Mouse (Mus musculus): ENCODE measurements at regions not wholly inside any gene's neighbourhood (a gene's known extent, or its start where the extent isn't known, plus 50 kb on each side); places are given as distances from the start of the nearest gene placed in this dataset.

GRCm38 (mm10) chr14:76245063-76245396, 134.3 kb downstream of the Nufip1 start:
- DNase-seq = no peak

- no peak for DNase-seq
Measured at GRCm38 (mm10) chr14:76247664-76248063, 137.0 kb downstream of the Nufip1 start.

- no peak for DNase-seq
Measured at GRCm38 (mm10) chr14:76253850-76254249, 143.2 kb downstream of the Nufip1 start.

- DNase-seq = no peak
Measured at GRCm38 (mm10) chr14:76254565-76255501, 144.1 kb downstream of the Nufip1 start.

DNA sequence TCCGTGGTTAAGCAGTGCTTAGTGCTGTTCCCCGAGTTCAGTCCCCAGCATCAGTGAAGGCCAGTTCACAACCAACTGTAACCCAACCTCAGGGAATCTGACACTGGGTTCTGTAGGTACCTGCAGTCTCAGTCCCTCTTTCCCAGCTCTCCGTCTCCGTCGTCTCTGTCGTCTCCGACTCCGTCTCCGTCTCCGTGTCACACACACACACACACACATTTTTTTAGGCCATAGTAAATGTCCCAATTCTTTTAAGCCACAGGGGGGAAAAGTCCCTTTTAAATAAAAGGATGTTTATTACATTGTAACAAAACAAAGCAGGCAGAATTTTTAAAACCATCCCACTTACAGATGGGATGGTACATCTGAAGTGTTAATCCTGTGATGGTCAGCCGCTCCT, 145.3 kb downstream of the Nufip1 start:
- DNase-seq = no peak

GRCm38 (mm10) chr14:76258626-76259025, 147.9 kb downstream of the Nufip1 start:
- DNase-seq = no peak

DNA sequence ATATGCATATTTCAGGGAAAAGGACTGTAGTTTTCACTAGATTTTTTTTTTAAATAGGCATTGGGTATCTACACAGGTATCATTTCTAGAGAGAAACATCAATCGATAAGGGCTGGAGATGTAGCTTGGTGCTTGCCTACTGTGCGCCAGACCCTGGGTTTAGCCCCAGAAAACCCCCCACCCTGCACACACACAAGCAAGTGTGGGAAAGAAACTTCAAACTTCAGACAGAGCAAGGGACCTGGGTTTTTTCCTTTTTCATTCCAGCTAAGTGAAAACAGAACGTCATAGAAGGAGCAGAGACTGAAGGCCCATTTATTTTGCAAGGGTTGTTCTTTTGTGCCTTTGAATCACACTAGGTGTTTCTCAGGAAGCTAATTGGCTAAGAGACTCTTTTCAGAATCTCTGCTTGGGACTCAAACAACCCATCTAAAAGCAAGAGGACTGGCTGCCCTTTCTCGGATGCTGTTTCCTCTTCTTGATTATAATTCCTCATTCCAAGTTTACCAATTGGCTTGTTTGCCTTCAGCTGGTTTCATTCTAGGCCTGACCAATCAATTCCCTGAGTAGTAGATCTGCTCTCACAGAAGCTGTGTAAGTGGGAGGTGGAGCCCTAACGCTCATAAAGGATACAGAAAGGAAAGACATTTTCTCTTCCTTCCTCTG, 150.1 kb downstream of the Nufip1 start:
- DNase-seq = no peak

GRCm38 (mm10) chr14:76263682-76264081, 151.1 kb upstream of the Tsc22d1 start:
- DNase-seq = no peak

GRCm38 (mm10) chr14:76265819-76266218, 148.9 kb upstream of the Tsc22d1 start:
- no peak for DNase-seq

GRCm38 (mm10) chr14:76266249-76266648, 148.5 kb upstream of the Tsc22d1 start:
- DNase-seq = no peak

GRCm38 (mm10) chr14:76267091-76267490, 147.7 kb upstream of the Tsc22d1 start:
- no peak for DNase-seq

GRCm38 (mm10) chr14:76271190-76271589, 143.6 kb upstream of the Tsc22d1 start:
- no peak for DNase-seq

DNA sequence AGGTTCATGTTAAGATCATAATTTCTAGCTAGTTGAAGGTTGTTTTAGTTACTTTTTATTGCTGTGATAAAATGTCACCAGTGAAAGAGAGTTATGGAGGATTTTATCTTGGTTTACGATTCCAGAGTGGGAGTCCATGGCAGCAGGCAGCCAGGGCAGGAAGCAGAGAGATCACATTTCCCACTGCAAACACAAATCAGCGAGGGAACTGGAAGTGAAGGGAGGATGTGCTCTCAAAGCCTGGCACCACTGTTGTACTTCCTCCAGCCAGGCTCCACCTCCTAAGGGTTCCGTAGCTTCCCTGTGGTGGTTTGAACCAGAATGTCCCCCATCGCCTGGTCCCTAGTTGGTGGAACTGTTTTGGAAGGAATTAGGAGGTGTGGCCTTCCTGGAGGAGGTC, 141.9 kb upstream of the Tsc22d1 start:
- no peak for DNase-seq

GRCm38 (mm10) chr14:76276655-76277054, 138.1 kb upstream of the Tsc22d1 start:
- no peak for DNase-seq

- no peak for DNase-seq
Measured at GRCm38 (mm10) chr14:76278751-76279450, 135.9 kb upstream of the Tsc22d1 start.

- no peak for DNase-seq
Measured at GRCm38 (mm10) chr14:76279561-76279960, 135.2 kb upstream of the Tsc22d1 start.

GRCm38 (mm10) chr14:76281867-76282266, 132.9 kb upstream of the Tsc22d1 start:
- no peak for DNase-seq

- DNase-seq = no peak
Measured at GRCm38 (mm10) chr14:76287768-76288167, 127.0 kb upstream of the Tsc22d1 start.

DNA sequence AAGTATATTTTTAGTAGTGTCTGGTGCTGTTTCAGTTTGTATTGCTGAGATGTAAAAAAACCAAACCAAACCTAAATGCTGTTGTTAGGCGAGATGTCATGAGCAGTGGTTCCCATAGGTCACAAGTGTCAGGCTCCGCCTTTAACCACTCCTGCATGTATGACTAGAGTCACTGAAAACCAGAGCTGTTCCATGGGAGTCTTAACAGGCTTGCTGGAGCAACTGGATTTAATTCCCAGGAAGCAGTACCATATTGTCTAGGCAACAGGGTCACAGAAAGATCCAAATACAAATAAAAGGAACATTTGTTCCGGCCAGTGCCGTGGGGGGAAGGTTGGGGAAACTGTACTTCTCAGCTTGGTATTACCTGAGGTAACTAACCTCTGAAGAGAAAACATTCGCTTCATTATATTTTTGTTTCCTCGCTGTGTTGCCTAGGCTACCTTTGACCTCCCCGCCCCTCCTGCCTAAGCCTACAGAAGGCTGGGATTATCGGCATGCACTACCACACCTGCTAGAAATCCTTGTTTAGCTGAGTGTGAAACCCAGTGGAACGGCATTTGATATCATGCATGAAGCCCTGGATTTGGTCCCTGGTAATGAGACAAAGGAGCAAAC, 124.3 kb upstream of the Tsc22d1 start:
- no peak for DNase-seq

GRCm38 (mm10) chr14:76292211-76292610, 122.5 kb upstream of the Tsc22d1 start:
- no peak for DNase-seq

GRCm38 (mm10) chr14:76295411-76296169, 119.2 kb upstream of the Tsc22d1 start:
- no peak for DNase-seq

GRCm38 (mm10) chr14:76297864-76298263, 116.9 kb upstream of the Tsc22d1 start:
- DNase-seq = no peak
